Mouse (Mus musculus) left cerebral cortex, adult 2 months (tissue): ENCODE data around the gene Trex2. TPM values are rescaled to one million over a fixed set of nuclear protein-coding genes. Genes with fewer than 3 reads are reported as not detected.
A peak's percentile ranks its signal among the peaks of the same experiment; 100 is the strongest.

Experiments
- DNase-seq, 2 experiments: peaks; one replicate each; pipeline ENCODE4 v3.0.0; 2021 to 2022; ENCODE audit warnings: low spot score in 2 of 2, mixed read lengths in 1 of 2; ENCODE audit errors: extremely low spot score in 1 of 2
- H3K27ac ChIP-seq: fragments of 200-600 bp; 2 replicates; pipeline ENCODE4 v1.8.1; 2022
- H3K4me3 ChIP-seq: fragments of 200-600 bp; 2 replicates; pipeline ENCODE4 v1.8.1; 2022
- CTCF ChIP-seq: fragments of 200-600 bp; IDR thresholded peaks from 2 replicates; pipeline ENCODE4 v1.8.1; 2022; ENCODE audit warnings: antibody characterized with exemption, mild to moderate bottlenecking, moderate library complexity
- intact Hi-C: fragments of 180-260 bp; cut with DNase I; formaldehyde crosslinking; loops from one replicate; pipeline ENCODE4 v1.15.1; 2025
- total RNA-seq, 2 experiments: library from RNA; stranded (reverse); gene quantifications; 2 replicates each; pipeline ENCODE4 v1.2.3; 2021

Trex2 gene
- total RNA-seq, 2 experiments from 2014 or later: not detected

DNA sequence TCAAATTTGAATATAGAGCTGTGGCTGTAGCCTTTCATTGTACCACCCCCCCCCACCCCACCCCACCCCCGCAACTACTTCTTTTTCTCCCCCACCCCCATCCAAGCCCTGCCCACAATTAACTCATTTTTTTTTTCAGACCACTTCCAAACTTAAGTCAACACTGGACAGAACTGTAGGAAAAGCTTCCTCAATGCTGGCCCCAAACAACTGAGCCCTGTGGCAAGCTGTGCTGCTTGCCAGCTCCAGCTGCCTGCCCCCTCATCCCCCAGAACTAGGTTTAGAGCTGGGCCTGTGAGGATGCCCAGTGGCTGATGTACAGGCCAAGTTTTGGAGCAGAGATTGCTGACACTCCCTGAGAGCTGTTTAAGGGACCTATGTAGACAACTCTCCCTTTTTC lies 33.6 kb upstream of the Trex2 start:
- TF ChIP-seq CTCF: no peak
- H3K27ac ChIP-seq: no peak overlapping the region
- no peak for DNase-seq
- H3K4me3 ChIP-seq: no peak overlapping the region
- intact Hi-C loops: no loop called here

DNA sequence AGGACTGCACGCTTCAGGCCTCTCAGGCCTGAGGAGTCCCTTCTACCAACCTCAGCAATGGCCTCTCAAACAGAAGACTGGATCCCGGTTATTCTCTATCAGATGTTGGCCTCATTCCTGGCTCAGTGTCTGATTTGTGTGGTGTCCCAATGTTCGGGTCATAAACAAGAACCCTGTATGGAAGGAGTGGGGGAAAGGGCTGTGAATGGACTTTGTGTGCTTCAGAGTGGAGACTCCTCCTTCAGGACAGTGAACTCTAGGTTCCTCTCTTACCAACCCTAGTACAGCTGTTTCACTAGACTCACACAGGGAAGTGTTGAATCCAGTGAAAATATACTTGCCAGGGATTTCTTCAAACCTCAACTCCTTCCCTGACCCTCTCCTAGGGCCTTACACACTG lies 33.2 kb upstream of the Trex2 start:
- H3K4me3 ChIP-seq: no peak overlapping the region
- no peak overlapping the region for H3K27ac ChIP-seq
- no peak for TF ChIP-seq CTCF
- intact Hi-C loops: no loop called here
- no peak for DNase-seq

DNA sequence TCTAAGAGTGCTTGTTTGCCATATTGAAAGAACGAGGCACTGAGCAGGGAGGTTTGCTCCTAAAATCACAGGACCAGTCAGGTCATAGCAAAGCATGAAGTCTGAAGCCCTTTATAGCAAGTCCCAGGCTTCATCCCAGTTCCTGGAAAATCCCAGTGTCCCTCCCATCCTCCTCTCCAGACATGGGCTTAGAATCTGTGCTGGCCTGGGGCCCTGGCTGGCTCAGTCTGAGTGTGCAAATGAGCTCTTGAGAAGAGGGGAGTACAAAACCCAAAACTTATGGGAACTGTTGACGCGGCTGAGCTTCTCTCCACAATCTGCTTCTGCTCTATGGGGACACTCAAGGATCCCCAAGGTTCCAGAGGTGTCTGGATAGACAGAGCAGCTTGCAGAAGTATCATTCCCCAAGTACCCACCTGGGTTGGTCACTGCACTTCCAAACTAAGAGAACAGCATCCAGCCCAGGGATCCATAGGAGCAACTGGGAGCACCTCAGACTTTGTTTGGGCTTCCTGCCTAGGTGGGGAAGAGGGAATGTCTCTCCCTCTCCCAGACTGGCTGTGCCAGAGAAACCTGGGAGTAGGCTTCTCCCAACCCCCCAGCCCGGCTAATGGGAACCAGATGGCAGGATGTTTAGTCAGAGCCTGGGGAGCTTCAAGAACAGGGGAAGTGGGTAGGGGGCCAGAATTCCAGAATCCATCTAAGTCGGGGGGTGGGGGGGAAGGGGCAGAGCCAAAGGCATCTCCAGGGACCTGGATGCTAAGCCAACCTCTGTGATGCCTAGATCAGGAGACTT lies 32.5 kb upstream of the Trex2 start:
- intact Hi-C loops: no loop called here
- no peak for DNase-seq

GRCm38 (mm10) chrX:73465483-73466186 lies 30.5 kb upstream of the Trex2 start:
- TF ChIP-seq CTCF: no peak
- intact Hi-C loops: no loop called here
- no peak overlapping the region for H3K4me3 ChIP-seq
- H3K27ac ChIP-seq: no peak overlapping the region
- DNase-seq: peak in 1 of 2 experiments; percentile 8

More for the DNA sequence above, 32.5 kb upstream of the Trex2 start:
- TF ChIP-seq CTCF: no peak
- Histone ChIP-seq H3K27ac (no peak overlapping the region), H3K4me3 (no peak overlapping the region)

- intact Hi-C loops: no loop called here
- DNase-seq: no peak
Measured at GRCm38 (mm10) chrX:73460792-73461191, 25.6 kb upstream of the Trex2 start.

GRCm38 (mm10) chrX:73458877-73459392 lies 23.8 kb upstream of the Trex2 start, which contains the start of gene Haus7:
Haus7 (minus strand) TSS chrX:73459044.
- peak; percentile 39 for TF ChIP-seq CTCF
- Histone ChIP-seq H3K4me3 (peak within 1 kb of the TSS; percentile 47), H3K27ac (no peak within 1 kb of the TSS)
- intact Hi-C loops: no loop called here
- peak; percentile 85 to 88 for DNase-seq

More at GRCm38 (mm10) chrX:73460792-73461191, 25.6 kb upstream of the Trex2 start:
- Histone ChIP-seq H3K4me3 (no peak overlapping the region), H3K27ac (no peak overlapping the region)
- TF ChIP-seq CTCF: no peak

DNA sequence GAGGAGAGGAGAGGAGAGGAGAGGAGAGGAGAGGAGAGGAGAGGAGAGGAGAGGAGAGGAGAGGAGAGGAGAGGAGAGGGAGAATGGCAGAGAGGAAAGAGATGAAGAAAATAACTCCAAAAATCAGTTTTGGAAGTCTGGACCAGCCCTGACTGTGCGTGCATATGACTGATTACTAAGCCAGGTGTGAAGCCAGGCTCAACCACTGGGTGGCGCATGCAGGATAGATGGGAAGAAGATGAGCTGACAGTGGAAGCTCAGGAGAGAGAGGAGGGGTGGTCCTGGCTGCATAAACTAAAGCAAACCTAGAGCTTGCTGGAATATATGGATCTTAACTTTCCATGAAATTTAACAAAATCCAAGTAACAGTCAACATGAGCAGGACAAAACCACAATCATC lies 16.8 kb upstream of the Trex2 start:
- intact Hi-C loops: loop anchor here (2.0 kb wide), 1 partner anchor 41 kb away; no protein-coding TSS in a partner anchor
- no peak overlapping the region for H3K4me3 ChIP-seq
- peak; percentile 45 to 68 for DNase-seq
- peak; percentile 68 for TF ChIP-seq CTCF
- no peak overlapping the region for H3K27ac ChIP-seq

DNA sequence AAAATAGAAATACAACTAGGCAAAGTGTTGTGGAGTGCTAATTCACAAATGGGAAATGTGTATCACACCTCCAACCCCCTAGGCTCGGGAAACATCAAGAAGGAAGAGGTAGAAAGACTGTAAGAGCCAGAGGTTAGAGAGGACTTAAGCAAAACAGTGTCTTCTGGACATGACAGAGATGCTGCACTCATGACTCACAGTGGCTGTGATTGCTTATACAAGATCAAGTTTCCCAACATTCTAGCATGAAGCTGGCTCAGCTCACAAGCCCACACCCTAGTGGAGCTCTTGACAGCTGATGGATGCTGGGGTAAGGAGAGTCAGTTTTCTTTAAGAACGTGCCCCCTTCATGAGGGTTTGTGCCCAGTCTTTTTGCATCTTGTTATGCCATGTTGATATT lies 6.3 kb upstream of the Trex2 start:
- intact Hi-C loops: no loop called here

DNA sequence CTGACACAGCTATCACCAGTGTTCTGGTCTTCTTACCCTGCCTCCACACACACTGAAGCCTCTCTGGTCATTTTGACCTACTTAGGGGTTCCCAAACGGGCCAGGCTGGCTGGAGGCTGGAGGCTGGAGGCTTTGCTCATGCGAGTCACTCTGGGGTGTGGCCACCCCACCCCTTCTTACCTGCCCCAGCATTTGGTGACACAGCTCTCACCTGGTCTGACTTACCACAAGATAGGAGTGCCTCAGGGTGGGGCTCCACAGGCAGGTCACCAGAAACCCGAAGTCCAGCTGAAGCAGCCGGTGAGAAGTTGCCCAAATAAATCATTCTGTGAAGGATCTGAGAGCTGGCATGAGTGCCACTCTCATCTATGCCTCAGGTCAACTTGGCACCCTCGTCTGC lies 2.3 kb downstream of the Trex2 start:
- no peak overlapping the region for H3K4me3 ChIP-seq
- no peak overlapping the region for H3K27ac ChIP-seq
- no peak for DNase-seq
- intact Hi-C loops: loop anchor here (5.0 to 10.0 kb wide), 2 partner anchors 121 to 378 kb away; no protein-coding TSS in a partner anchor
- TF ChIP-seq CTCF: no peak

More for the DNA sequence above, 6.3 kb upstream of the Trex2 start:
- Histone ChIP-seq H3K4me3 (no peak overlapping the region), H3K27ac (no peak overlapping the region)
- no peak for DNase-seq
- TF ChIP-seq CTCF: no peak

GRCm38 (mm10) chrX:73430036-73430435 lies 5.1 kb downstream of the Trex2 start:
- no peak overlapping the region for H3K27ac ChIP-seq
- no peak for DNase-seq
- H3K4me3 ChIP-seq: no peak overlapping the region
- TF ChIP-seq CTCF: peak; percentile 41
- intact Hi-C loops: loop anchor here (5.0 to 10.0 kb wide), 2 partner anchors 118 to 375 kb away; no protein-coding TSS in a partner anchor

GRCm38 (mm10) chrX:73412767-73413166 lies 22.4 kb downstream of the Trex2 start:
- intact Hi-C loops: loop anchor here (5.0 kb wide), 1 partner anchor 100 kb away; no protein-coding TSS in a partner anchor
- DNase-seq: no peak

More at GRCm38 (mm10) chrX:73412767-73413166, 22.4 kb downstream of the Trex2 start:
- Histone ChIP-seq H3K4me3 (no peak overlapping the region), H3K27ac (no peak overlapping the region)
- peak; percentile 4 for TF ChIP-seq CTCF
